Mouse (Mus musculus) frontal cortex, postnatal 36 days (tissue): ENCODE data around the gene 6030468B19Rik.
A peak's percentile ranks its signal among the peaks of the same experiment; 100 is the strongest.
"Not testable (repeated sequence)": the region's sequence is repeated elsewhere in the genome, so short reads cannot be mapped to it uniquely, and the experiment has no call there.

Experiments used
- DNase-seq, 2 experiments: peaks; one replicate each; pipeline ENCODE4 v3.0.0; 2022; ENCODE audit warnings: low spot score in 2 of 2

The 6030468B19Rik gene

DNA sequence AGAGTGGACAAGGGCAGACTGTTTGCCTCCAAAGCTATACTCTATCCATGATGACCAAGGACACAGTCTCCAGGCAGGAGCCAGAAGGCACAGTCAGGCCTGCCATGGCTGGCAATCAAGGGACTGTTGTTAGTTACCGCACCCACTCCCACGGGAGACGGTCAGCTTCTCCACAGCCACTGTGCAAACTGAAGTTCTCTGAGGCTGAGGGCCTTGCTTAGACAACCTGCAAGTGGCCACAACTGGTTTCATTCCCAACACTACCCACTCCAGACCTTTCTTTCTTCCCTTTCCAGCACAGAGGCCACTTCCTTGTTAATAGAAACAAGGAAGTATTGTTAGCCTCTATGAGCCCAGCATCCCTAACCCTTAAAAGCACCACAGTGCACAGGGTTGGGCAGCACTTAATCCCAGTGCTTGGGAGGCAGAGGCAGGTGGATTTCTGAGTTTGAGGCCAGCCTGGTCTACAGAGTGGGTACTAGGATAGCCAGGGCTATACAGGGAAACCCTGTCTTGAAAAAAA lies 5.8 kb downstream of the 6030468B19Rik start:
- no peak for DNase-seq

DNA sequence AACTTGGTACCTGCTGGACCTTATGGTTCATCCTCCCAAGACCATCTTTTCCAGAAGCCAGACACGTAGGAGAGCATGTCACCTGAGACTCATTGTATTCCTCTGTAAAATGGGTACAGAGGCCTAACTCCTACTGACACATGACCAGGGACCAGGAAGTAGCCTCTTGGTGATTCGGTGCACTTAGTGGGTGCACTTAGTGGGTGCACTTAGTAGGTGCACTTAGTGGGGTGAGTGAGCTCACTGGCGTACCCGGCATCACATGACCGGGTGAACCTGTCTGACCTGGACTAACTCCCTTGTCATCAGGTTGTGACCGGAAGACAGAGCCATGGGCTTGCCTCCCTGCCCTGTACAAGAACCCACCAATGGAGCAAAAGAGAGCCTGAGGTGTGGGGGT lies 9.3 kb downstream of the 6030468B19Rik start:
- DNase-seq = no peak

GRCm38 (mm10) chr11:117809407-117810311 lies 12.2 kb downstream of the 6030468B19Rik start, which contains the start of the genes Gm20708 and Syngr2:
Gm20708 (plus strand) TSS chr11:117809668.
Syngr2 (plus strand) TSS chr11:117809668.
- no peak for DNase-seq

GRCm38 (mm10) chr11:117810401-117811046 lies 13.1 kb downstream of the 6030468B19Rik start:
- peak; percentile 46 to 56 for DNase-seq

DNA sequence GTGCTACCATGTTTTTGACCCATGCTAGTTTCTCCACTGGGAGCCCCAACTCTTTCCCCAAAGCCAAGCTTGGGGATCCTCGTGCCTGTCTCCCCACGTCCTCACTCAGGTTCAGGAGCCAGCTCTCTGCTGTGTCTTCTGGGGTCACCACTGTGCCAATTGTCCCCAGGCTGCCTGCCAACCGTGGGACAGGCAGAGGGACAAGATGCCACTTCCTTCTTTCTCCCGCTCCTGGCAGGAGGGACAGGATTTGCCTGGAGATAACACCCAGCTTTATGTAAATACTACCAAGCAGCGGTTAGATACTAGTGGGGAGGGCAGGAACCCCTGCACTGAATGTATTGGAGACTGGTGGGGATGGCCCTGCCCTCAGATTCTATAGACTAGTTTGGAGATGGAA lies 16.4 kb downstream of the 6030468B19Rik start:
- no peak for DNase-seq

DNA sequence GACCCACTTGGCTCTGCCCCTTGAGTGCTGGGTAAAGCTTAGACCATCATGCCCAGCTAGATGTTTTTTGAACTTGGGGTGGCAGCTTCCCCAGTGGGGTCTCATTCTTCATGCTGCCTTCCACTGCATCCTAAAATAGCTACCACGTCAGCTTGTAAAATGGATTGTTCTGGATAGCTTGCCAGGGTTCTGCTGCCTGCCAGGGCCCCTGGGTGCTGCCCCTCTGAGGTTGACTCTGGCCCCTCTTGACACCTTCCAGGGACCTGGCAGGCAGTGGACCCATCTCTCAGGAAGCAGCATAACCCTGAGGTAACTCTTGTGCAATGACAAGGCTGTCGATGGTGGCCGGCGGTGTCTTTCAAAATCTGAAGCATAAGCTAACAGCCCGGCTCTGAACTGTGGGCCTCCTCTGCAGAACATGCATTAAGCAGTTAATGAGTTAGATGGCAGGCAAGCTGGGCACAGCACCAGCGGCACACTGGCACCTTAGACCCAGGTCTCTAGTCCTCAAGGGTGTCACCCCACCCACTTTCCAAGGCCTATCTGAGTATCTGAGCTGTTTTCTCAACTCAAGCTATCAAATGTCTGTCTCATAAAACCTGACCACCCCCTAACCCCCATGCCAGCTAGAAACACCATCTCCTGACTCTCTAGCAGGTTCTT lies 17.4 kb downstream of the 6030468B19Rik start:
- DNase-seq = no peak

- not testable (repeated sequence) for DNase-seq
These were observed 18.4 kb downstream of the 6030468B19Rik start for GRCm38 (mm10) chr11:117815850-117816249.

DNA sequence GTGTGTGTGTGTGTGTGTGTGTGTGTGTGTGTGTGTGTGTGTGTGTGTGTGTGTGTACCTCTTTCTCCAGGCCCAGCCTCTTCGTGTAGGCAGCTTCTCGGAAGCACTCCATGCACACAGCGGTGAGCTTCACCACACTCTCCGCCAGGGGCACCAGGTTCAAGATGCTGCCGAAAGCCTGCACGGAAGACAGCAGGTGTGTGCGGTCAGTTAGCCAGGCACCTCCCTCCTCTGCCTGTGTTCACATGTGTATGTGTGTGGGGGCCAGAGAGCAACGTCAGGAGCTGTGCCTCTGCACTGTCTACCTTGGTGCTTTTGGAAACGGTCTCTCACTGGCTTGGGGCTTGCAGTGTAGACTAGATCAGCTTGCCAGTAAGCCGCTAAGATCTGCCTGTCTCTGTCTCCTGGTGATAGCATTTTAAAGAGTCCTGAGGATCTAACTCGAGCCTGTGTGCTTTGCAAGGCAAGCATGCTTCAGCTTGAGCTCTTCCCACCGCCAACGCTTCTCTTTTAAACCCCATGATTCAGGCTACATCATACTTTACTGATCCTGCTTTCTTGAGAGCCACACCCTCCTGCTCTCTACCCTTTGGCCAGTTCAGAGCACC lies 19.0 kb downstream of the 6030468B19Rik start:
- no peak for DNase-seq

GRCm38 (mm10) chr11:117819095-117819494 lies 21.6 kb downstream of the 6030468B19Rik start:
- DNase-seq = no peak

DNA sequence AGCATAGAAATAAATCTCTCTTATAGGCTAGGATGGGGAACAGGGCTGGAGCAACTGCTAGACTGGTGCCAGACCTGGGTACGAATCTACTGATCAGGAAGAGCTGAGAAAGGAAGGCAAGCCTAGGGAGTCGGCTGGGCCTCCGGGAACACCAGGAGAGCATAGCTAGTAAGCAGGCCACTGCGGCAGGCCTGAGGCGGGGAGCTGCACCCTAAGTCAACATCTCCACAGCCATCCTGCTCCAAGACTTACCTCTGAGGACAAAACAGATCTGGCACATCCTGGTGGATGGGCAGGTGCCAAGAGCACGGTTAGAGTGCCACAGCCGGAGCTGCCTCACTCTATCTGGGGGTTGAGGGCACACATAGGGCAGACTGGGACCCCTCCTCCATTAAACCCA lies 22.7 kb downstream of the 6030468B19Rik start:
- no peak for DNase-seq

DNA sequence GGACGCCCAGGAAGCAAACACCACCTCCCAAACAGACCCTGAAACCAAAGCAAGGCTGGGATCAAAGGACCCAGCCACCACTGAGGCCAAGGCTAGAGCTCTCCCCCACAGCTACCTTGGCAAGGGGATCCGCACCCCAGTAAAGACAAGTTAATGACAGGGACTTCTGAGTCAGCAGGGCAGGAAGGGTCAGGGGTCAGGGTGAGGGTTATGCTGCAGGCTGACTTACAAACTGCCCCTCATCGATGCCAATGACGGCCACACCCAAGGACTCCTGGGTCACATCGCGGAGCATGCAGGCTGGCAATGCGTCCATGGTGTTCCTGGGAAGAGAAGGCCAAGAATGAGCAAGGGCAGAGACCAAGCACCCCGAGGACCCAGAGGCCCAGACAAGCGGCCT lies 24.4 kb downstream of the 6030468B19Rik start:
- no peak for DNase-seq

DNA sequence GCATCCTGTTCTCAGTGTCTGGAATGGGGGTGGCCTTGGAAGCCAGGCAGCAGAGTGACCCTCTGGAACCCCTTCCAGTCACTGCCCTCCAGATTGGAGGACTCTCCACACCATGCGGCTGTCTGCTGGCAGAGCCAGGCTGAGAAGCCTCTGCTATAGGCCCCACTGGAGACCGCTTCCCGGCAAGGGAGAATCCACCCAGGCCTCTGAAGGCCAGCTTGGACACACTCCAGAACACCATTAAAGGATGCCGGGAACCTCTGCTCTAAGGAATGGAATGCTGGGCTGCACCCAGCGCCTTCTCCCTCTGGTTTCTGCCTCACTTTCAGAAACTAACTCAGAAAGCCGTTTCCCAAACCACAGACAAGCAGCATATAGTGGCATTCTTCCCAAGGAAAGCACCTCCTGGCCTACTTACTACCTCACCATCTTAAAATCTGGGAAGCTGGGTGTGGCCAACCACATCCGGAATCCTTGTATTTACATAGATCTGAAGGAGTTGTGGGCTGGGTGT lies 25.3 kb downstream of the 6030468B19Rik start:
- DNase-seq = no peak

DNA sequence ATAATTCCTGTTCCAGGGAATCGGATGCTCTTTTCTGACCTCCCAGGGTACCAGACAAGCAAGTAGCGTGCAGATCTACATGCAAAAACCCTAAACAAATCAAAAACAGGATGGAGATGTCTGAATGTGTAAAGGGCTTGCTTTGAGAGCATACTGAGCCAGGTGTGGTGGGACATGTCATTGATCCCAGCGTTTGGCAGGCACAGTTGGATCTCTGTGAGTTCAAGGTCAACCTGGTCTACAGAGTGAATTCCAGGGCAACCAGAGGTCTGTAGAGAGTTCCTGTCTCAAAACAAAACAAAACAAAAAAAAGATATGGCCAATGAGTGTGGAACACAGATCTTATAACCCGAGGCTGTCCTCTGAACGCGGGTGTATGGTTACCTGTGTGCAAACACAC lies 26.0 kb downstream of the 6030468B19Rik start:
- no peak for DNase-seq

- peak; percentile 74 to 86 for DNase-seq
These were observed 26.9 kb downstream of the 6030468B19Rik start for GRCm38 (mm10) chr11:117824060-117824969.

GRCm38 (mm10) chr11:117825333-117826101 lies 28.1 kb downstream of the 6030468B19Rik start, which contains the start of the genes Afmid and Tk1:
Afmid (plus strand) TSS chr11:117825924.
Tk1 (minus strand) TSS chr11:117826092.
- DNase-seq = no peak

DNA sequence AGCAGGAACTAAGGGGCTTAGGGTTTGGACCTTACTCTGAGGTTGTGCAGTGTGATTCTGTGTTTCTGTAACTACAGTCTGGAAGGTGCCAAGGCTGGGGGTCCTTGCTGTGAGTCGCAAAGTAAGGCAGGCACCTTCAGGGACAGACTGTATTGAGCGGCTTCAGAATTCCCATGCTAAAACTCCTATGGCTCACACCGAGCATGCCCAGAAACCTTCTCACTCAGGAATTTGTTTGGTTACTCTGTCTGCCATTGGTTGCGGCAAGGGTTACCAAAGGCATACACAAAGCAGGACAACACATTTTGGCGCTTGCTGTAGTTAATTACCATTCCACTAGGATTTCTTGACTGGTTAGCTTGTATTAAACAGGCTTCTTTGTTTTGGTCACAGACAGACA lies 28.7 kb downstream of the 6030468B19Rik start:
- DNase-seq = no peak

DNA sequence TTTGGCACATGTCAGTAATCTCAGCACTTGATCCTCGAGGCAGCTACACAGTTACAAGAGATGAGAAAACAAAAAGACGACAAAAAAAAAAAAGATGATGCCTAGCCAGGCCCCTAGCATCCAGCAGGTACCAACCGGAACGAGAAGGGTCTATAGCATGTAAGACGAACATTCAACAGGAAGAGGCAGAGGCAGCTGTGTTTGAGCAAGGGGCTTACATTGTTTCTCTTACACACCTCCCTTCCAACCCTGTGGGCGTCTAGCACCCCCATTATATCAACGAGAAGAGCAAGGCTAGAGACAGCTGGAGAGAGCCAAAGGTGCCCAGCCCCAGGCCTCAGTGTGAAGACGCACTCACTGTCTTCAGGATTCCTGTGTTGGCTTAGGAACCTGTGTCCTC lies 29.5 kb downstream of the 6030468B19Rik start:
- no peak for DNase-seq

DNA sequence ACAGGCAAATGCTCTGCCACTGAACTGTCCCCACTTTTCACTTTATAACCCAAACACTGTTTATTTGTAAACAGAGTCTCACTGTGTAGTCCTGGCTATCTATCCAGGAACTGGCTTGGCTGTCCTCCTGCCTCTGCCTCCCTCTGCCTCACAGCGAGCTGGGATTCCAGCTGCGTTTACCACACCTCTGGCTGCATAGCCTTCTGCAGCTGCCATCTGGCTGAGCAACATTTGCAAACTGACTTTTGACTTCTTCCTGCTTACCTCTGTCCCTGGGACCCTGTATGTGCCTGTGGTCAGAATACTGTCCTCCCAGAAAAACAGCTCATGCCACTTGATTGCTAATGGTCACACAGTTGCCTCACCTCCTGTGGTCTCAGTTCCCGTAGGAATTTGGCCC lies 29.9 kb downstream of the 6030468B19Rik start:
- no peak for DNase-seq

DNA sequence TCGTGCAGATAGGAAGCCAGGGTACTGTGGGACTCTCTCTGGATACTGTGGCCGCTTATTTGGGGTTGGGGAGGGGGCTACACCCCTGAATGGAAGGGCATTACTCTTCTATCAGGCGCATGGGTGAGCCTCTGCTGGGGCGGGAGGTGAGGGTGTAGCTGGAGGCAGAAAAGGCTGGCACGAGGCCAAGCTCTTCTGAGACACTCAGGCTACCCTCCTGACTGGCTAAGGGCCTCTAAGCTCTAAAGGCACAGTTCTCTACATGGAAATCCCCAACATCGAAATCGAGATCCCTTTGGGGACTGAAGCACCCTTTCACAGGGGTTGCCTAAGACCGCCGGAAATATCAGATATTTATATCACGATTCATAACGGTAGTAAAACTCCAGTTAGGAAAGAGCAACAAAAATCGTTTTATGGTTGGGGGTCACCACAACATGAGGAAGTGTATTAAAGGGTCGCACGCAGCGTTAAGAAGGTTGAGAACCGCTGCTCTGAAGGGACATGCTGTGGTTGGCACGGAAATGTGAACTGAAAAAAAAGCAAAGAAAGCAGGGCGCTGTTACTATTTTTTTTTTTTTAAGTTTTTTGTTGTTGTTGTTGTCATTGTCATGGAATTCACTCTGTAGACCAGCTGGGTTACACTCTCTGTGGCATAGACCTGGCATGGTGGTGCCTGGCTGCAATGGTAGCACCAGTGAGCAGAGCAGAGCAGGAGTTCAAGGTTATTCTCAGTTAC lies 30.9 kb downstream of the 6030468B19Rik start:
- no peak for DNase-seq
